Mouse (Mus musculus): ENCODE data around the gene Ssbp3. TPM values are rescaled to one million over a fixed set of nuclear protein-coding genes. Genes with fewer than 3 reads are reported as not detected.

The Ssbp3 gene
- total RNA-seq, 1 experiment: 42.6 TPM

- no peak overlapping the region for H3K4me3 ChIP-seq (ENCODE audit: insufficient read depth in 1 of 2, low read depth in 1 of 2, low read length in 2 of 2, poor library complexity in 1 of 2, severe bottlenecking in 1 of 2)
- no peak overlapping the region for H3K27ac ChIP-seq (ENCODE audit: insufficient read depth, low read depth, low read length, poor library complexity, severe bottlenecking)
- TF ChIP-seq ZNF384 (IDR thresholded peaks at IDR 0.05; ENCODE audit: low read depth, low read length): no peak
- no peak for TF ChIP-seq CHD2 (IDR thresholded peaks at IDR 0.05; ENCODE audit: low read depth, low read length)
- H3K4me1 ChIP-seq (ENCODE audit: control insufficient read depth in 2 of 2, insufficient read depth in 2 of 2, low read length in 2 of 2, poor library complexity in 1 of 2): peaks cover 19 to 31% of the 10 kb centered on the region in 2 experiments; a peak in 3 of 4 replicates
- H3K36me3 ChIP-seq (ENCODE audit: control insufficient read depth, insufficient read depth, low read length, poor library complexity, severe bottlenecking): peaks cover 1% of the 10 kb centered on the region; the same call in 1 of the 2 replicates
- DNase-seq (ENCODE audit: low read depth, low spot score): no peak
- in situ Hi-C loops (cut with MboI; ENCODE audit: low sequenced_read_pairs in 2 of 2, unreplicated experiment in 2 of 2): no loop called here
- H3K9ac ChIP-seq (ENCODE audit: insufficient read depth, low read depth, low read length, poor library complexity, severe bottlenecking): no peak overlapping the region
- H3K9me3 ChIP-seq (ENCODE audit: control insufficient read depth, insufficient read depth, low read depth, low read length): no peaks in the 10 kb centered on the region
Observed at GRCm38 (mm10) chr4:106976576-106976975, 66.1 kb downstream of the Ssbp3 start.

- Histone ChIP-seq H3K27ac (ENCODE audit: insufficient read depth, low read depth, low read length, poor library complexity, severe bottlenecking) (no peak overlapping the region), H3K4me3 (ENCODE audit: insufficient read depth in 1 of 2, low read depth in 1 of 2, low read length in 2 of 2, poor library complexity in 1 of 2, severe bottlenecking in 1 of 2) (no peak overlapping the region), H3K36me3 (ENCODE audit: control insufficient read depth, insufficient read depth, low read length, poor library complexity, severe bottlenecking) (peaks cover 1% of the 10 kb centered on the region; the same call in 1 of the 2 replicates), H3K4me1 (ENCODE audit: control insufficient read depth in 2 of 2, insufficient read depth in 2 of 2, low read length in 2 of 2, poor library complexity in 1 of 2) (peaks cover 19 to 33% of the 10 kb centered on the region in 2 experiments; a peak in 3 of 4 replicates), H3K9me3 (ENCODE audit: control insufficient read depth, insufficient read depth, low read depth, low read length) (no peaks in the 10 kb centered on the region), H3K9ac (ENCODE audit: insufficient read depth, low read depth, low read length, poor library complexity, severe bottlenecking) (no peak overlapping the region)
- no peak for DNase-seq (ENCODE audit: low read depth, low spot score)
- in situ Hi-C loops (cut with MboI; ENCODE audit: low sequenced_read_pairs in 2 of 2, unreplicated experiment in 2 of 2): no loop called here
- TF ChIP-seq ZNF384 (IDR thresholded peaks at IDR 0.05; ENCODE audit: low read depth, low read length) (no peak), ZC3H11A (IDR thresholded peaks at IDR 0.05; ENCODE audit: borderline replicate concordance, low read depth, low read length) (no peak), HCFC1 (IDR thresholded peaks at IDR 0.05; ENCODE audit: borderline replicate concordance, insufficient read depth, low read length) (no peak)
Observed at GRCm38 (mm10) chr4:106977218-106977651, 66.7 kb downstream of the Ssbp3 start.

GRCm38 (mm10) chr4:106978376-106978775 lies 67.9 kb downstream of the Ssbp3 start:
- no peak overlapping the region for H3K4me3 ChIP-seq (ENCODE audit: insufficient read depth in 1 of 2, low read depth in 1 of 2, low read length in 2 of 2, poor library complexity in 1 of 2, severe bottlenecking in 1 of 2)
- H3K4me1 ChIP-seq (ENCODE audit: control insufficient read depth in 2 of 2, insufficient read depth in 2 of 2, low read length in 2 of 2, poor library complexity in 1 of 2): peaks cover 19 to 36% of the 10 kb centered on the region in 2 experiments; a peak in 3 of 4 replicates
- in situ Hi-C loops (cut with MboI; ENCODE audit: low sequenced_read_pairs in 2 of 2, unreplicated experiment in 2 of 2): no loop called here
- no peak for TF ChIP-seq MAFK (IDR thresholded peaks at IDR 0.05; ENCODE audit: insufficient read depth, low read depth, low read length)
- TF ChIP-seq HCFC1 (IDR thresholded peaks at IDR 0.05; ENCODE audit: borderline replicate concordance, insufficient read depth, low read length): no peak
- TF ChIP-seq ZC3H11A (IDR thresholded peaks at IDR 0.05; ENCODE audit: borderline replicate concordance, low read depth, low read length): no peak
- TF ChIP-seq ZNF384 (IDR thresholded peaks at IDR 0.05; ENCODE audit: low read depth, low read length): no peak
- no peak for TF ChIP-seq CHD2 (IDR thresholded peaks at IDR 0.05; ENCODE audit: low read depth, low read length)
- peaks cover 1% of the 10 kb centered on the region; the same call in 1 of the 2 replicates for H3K36me3 ChIP-seq (ENCODE audit: control insufficient read depth, insufficient read depth, low read length, poor library complexity, severe bottlenecking)
- no peak overlapping the region for H3K9ac ChIP-seq (ENCODE audit: insufficient read depth, low read depth, low read length, poor library complexity, severe bottlenecking)
- H3K9me3 ChIP-seq (ENCODE audit: control insufficient read depth, insufficient read depth, low read depth, low read length): no peaks in the 10 kb centered on the region
- DNase-seq (ENCODE audit: low read depth, low spot score): no peak
- H3K27ac ChIP-seq (ENCODE audit: insufficient read depth, low read depth, low read length, poor library complexity, severe bottlenecking): no peak overlapping the region

GRCm38 (mm10) chr4:106980669-106981068 lies 70.2 kb downstream of the Ssbp3 start:
- in situ Hi-C loops (cut with MboI; ENCODE audit: low sequenced_read_pairs in 2 of 2, unreplicated experiment in 2 of 2): no loop called here
- no peaks in the 10 kb centered on the region for H3K9me3 ChIP-seq (ENCODE audit: control insufficient read depth, insufficient read depth, low read depth, low read length)
- TF ChIP-seq HCFC1 (IDR thresholded peaks at IDR 0.05; ENCODE audit: borderline replicate concordance, insufficient read depth, low read length) (no peak), MAFK (IDR thresholded peaks at IDR 0.05; ENCODE audit: insufficient read depth, low read depth, low read length) (no peak), ZC3H11A (IDR thresholded peaks at IDR 0.05; ENCODE audit: borderline replicate concordance, low read depth, low read length) (no peak), CHD2 (IDR thresholded peaks at IDR 0.05; ENCODE audit: low read depth, low read length) (no peak), ZNF384 (IDR thresholded peaks at IDR 0.05; ENCODE audit: low read depth, low read length) (no peak)
- H3K36me3 ChIP-seq (ENCODE audit: control insufficient read depth, insufficient read depth, low read length, poor library complexity, severe bottlenecking): no peaks in the 10 kb centered on the region
- H3K9ac ChIP-seq (ENCODE audit: insufficient read depth, low read depth, low read length, poor library complexity, severe bottlenecking): no peak overlapping the region
- peaks cover 26 to 41% of the 10 kb centered on the region in 2 experiments for H3K4me1 ChIP-seq (ENCODE audit: control insufficient read depth in 2 of 2, insufficient read depth in 2 of 2, low read length in 2 of 2, poor library complexity in 1 of 2)
- no peak for DNase-seq (ENCODE audit: low read depth, low spot score)
- no peak overlapping the region for H3K27ac ChIP-seq (ENCODE audit: insufficient read depth, low read depth, low read length, poor library complexity, severe bottlenecking)
- H3K4me3 ChIP-seq (ENCODE audit: insufficient read depth in 1 of 2, low read depth in 1 of 2, low read length in 2 of 2, poor library complexity in 1 of 2, severe bottlenecking in 1 of 2): no peak overlapping the region

Data from ES-E14 (cell line).